Mouse (Mus musculus) B cell, adult 62 days (primary cell): Measurements from ENCODE around the gene Kiss1. TPM values are rescaled to one million over a fixed set of nuclear protein-coding genes. Genes with fewer than 3 reads are reported as not detected.

Source experiments
- total RNA-seq: library from RNA; stranded (reverse); gene quantifications from 4 replicates; pipeline ENCODE4 v1.2.4, GENCODE M21; 2023

The Kiss1 gene
- total RNA-seq, result not detected in 4 replicates

GRCm38 (mm10) chr1:133321267-133321925 lies at the start of gene Kiss1:
Gene Kiss1, plus strand, starts transcription at chr1:133321875.

GRCm38 (mm10) chr1:133309652-133310267 lies 11.9 kb upstream of the Kiss1 start, which contains the start of gene Golt1a:
Gene Golt1a, plus strand, starts transcription at chr1:133309800.

GRCm38 (mm10) chr1:133350210-133350609 lies 28.5 kb downstream of the Kiss1 start, which contains the start of gene Ren1:
Gene Ren1, plus strand, starts transcription at chr1:133350510.

GRCm38 (mm10) chr1:133363276-133364021 lies 41.8 kb downstream of the Kiss1 start, which contains the start of gene Etnk2:
Gene Etnk2, plus strand, starts transcription at chr1:133363572.

Other genes with a start within 250 kb of the Kiss1 start
- gene Ppp1r15b, start 190.7 kb upstream of the Kiss1 start, total RNA-seq, result 84.0 to 88.1 TPM (median 85.7 TPM) in 4 replicates
- 5.1 to 6.2 TPM (median 5.3 TPM) in 4 replicates for gene Plekha6, start 157.7 kb upstream of the Kiss1 start, total RNA-seq
- not detected in 4 replicates for gene Golt1a, start 12.1 kb upstream of the Kiss1 start, total RNA-seq
- gene Ren1, start 28.6 kb downstream of the Kiss1 start, total RNA-seq, result not detected in 4 replicates
- gene Etnk2, start 41.7 kb downstream of the Kiss1 start, total RNA-seq, result 0.43 to 0.88 TPM in 2 of 4 replicates, not detected in the others
- 0.76 to 1.8 TPM (median 1.1 TPM) in 4 replicates for gene Sox13, start 102.5 kb downstream of the Kiss1 start, total RNA-seq